Mouse (Mus musculus) cerebellum, postnatal 25 days (tissue): ENCODE measurements around the gene Gapvd1.

Experiments
- DNase-seq, 2 experiments: peaks; one replicate each; pipeline ENCODE4 v3.0.0; 2021; ENCODE audit warnings: mixed read lengths in 2 of 2

The Gapvd1 gene

DNA sequence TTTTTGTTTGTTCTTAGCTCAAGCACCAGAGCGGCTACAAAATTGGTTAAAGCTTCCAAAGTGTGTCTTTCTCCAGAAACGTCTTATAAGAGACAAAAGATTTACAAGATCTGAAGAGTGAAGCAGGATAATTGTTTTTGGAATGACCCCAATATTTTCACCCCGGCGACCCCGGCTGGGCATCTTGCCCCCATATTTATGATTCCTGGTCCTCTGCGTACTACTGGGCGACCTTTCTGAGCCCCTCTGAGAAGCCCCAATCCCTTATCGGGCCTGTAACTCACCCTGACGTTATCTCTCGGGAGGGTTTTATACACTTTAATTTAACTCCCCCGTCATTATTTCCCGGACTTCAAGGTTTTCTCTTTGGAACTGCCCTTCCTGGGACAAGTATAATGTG, 123.0 kb downstream of the Gapvd1 start:
- DNase-seq: no peak

DNA sequence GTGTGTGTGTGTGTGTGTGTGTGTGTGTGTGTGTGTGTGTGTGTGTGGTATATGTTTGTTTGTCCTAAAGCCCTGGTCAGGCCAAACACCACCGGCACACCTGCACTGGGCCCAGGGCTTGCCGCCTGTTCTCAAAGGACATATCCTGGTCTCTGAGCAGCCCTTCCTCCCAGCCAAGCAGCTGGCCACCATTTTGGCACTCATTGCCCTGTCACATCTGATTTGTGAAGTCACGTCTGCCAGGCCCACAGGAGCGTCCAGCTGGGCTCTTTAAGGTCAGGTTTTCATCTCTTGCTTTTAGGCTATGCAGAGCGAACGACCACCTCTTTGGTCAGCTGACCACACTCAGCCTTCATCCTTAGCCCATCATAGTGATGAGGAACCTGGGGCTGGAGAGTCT, 124.6 kb downstream of the Gapvd1 start:
- no peak for DNase-seq

DNA sequence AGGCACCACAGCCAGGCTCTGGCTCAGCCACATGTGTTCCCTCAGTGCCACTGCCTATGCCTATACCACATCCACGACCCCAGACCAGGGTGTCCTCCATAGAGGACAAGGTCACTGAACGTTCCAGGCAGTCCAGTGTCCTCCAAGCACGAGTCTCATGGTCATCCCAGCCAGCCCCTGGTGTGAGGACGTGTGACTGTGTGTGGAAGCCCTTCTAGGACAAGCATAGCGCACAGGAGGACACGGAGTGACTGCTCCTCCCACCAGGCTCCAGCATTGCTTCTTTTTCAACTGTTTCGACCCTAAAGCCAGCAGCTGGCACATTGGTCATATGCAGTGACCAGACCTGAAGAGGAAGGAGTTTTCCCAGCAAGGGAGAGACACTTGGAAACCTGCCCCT, 125.3 kb downstream of the Gapvd1 start:
- DNase-seq: no peak

DNA sequence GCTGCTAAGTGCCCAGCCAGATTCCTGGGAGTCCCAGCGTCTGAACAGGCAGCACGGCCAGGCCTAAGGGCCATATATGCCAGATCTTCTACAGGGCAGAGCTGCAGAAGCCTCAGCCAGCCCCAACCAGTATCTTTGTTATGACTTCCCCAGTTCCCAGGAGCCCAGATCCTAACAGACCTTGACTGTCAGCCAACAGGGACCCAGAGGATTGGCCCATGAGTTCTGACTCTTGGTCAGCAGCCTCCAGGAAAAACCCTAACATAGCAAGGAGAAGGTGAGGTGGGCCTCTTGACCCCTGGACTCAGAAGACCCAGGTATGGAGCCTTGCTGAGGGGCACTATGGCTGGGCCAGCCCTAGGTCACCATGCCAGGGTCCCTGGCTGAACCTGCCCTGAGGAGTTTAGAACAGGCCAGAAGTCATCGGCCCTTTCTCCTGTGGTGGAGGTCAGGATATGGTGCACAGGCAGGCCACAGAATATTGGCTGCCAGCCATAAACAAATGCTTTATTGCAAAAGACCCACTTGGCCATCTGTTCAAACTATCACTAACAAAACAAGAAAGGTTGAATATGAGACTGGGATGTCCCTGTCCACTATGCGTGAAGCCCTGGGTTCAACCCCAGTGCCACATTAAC, 126.0 kb downstream of the Gapvd1 start:
- DNase-seq: no peak

DNA sequence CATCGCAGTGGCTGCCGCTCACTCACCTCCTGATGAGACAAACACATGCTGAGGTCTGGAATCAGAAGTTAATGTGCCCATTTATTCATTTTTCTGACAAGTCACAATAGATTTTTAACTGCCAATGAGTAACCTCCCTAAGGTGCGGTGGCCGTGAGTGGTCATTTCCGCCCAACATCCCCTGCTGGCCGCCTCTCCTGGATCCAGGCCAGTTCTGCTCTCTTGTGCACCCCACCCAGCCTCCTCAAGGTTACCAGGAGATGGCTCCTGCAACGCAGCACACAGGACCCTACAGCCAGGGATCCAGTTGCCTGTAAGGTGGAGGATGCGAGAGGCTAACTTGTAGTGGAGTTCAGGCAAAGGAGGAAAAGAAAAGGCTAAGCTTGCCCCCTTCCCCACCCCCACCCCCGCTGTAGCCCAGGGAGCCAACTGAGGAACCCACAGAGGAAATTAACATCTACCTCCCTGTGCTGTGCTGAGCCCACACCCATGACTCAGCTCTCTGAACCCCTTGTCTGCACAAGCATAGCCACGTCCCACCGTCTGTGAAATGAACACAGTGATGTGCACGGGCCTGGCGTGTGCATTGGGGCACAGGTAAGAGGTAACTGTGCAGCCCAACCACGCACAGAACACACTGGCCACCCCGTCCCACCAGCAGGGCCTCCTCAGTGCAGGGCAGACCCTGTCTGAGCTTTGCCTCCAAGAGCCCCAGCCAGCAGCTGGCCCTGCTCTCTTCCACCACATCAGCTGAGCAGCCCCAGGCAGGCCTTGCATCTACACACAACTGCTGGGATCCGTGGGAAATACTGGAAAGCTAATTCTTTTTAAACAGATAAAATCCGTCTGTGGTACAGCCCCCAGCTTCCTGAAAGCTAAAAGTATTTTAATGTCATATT, 127.5 kb downstream of the Gapvd1 start:
- no peak for DNase-seq
